Mouse (Mus musculus) neural tube, embryonic 14.5 days (tissue): Measurements from ENCODE around the gene Olfr1510. TPM values are rescaled to one million over a fixed set of nuclear protein-coding genes. Genes with fewer than 3 reads are reported as not detected.

Source experiments
- ATAC-seq: fragments of 200-750 bp; cut with Nextera tagmentation; 2 replicates; pipeline ENCODE4 v1.8.0; 2017; ENCODE audit warnings: low read depth, mild to moderate bottlenecking, moderate TSS enrichment, moderate library complexity
- H3K27ac ChIP-seq: fragments of 300-500 bp; sonication (generic); 2 replicates; pipeline ENCODE4 v1.5.1; 2014; ENCODE audit warnings: low read depth, mild to moderate bottlenecking, control low read depth, low read length, moderate library complexity, mixed read lengths
- H3K27me3 ChIP-seq: fragments of 300-500 bp; sonication (generic); 2 replicates; pipeline ENCODE4 v1.6.1; 2014; ENCODE audit warnings: low read length; ENCODE audit not compliant: control insufficient read depth, insufficient read depth
- H3K36me3 ChIP-seq: fragments of 300-500 bp; sonication (generic); 2 replicates; pipeline ENCODE4 v1.6.1; 2014; ENCODE audit warnings: low read length, mixed read lengths; ENCODE audit not compliant: control insufficient read depth, insufficient read depth
- H3K4me1 ChIP-seq: fragments of 300-500 bp; sonication (generic); 2 replicates; pipeline ENCODE4 v1.6.1; 2014; ENCODE audit warnings: low read length; ENCODE audit not compliant: control insufficient read depth, insufficient read depth
- H3K4me2 ChIP-seq: fragments of 300-500 bp; sonication (generic); 2 replicates; pipeline ENCODE4 v1.6.1; 2014; ENCODE audit warnings: mild to moderate bottlenecking, low read depth, low read length, control low read depth
- H3K4me3 ChIP-seq: fragments of 300-500 bp; sonication (generic); 2 replicates; pipeline ENCODE4 v1.5.1; 2014; ENCODE audit warnings: low read depth, low read length, control low read depth, mixed read lengths
- H3K9ac ChIP-seq: fragments of 300-500 bp; sonication (generic); replicated peaks from 2 replicates; pipeline ENCODE4 v1.6.1; 2014; ENCODE audit warnings: low read depth, mild to moderate bottlenecking, control low read depth, low read length, mixed read lengths
- H3K9me3 ChIP-seq: fragments of 300-500 bp; sonication (generic); 2 replicates; pipeline ENCODE4 v1.6.1; 2016; ENCODE audit warnings: low read length; ENCODE audit not compliant: control insufficient read depth
- WGBS: fragments of 180-500 bp; shearing (Covaris S2); extraction: QIAGEN DNeasy Blood & Tissue Kit; methylation state at CpG from one replicate; pipeline ENCODE4 v1.1.7; 2014; 5-methylcytosine and 5-hydroxymethylcytosine counted together
- polyA plus RNA-seq: library from polyadenylated mRNA; unstranded; fragments of >200 nt; fragmentation: Nextera tagmentation; extraction: Ambion mirVana; gene quantifications from 2 replicates; pipeline ENCODE4 v1.2.1, GENCODE M21; 2014

Olfr1510 gene
- polyA plus RNA-seq, 1 experiment from 2014 or later: not detected

- no peak overlapping the region for H3K4me2 ChIP-seq
- H3K4me3 ChIP-seq: no peak overlapping the region
- 96% methylated on average over 3 of the region's 3 CpGs for WGBS
- no peaks in the 10 kb centered on the region for H3K9me3 ChIP-seq
- H3K36me3 ChIP-seq: no peaks in the 10 kb centered on the region
- no peaks in the 10 kb centered on the region for H3K27me3 ChIP-seq
- no peak overlapping the region for H3K27ac ChIP-seq
- H3K4me1 ChIP-seq: no peaks in the 10 kb centered on the region
- H3K9ac ChIP-seq: no peak overlapping the region
- no peak for ATAC-seq
These were observed 45.4 kb downstream of the Olfr1510 start for GRCm38 (mm10) chr14:52368741-52369140.

Other genes starting within 250 kb of the Olfr1510 start
- 43.6 and 61.4 TPM in 2 replicates for gene Supt16, start 217.0 kb downstream of the Olfr1510 start, polyA plus RNA-seq
- 49.6 and 59.6 TPM in 2 replicates for gene Chd8, start 156.6 kb downstream of the Olfr1510 start, polyA plus RNA-seq
- gene Tox4, start 135.2 kb downstream of the Olfr1510 start, polyA plus RNA-seq: 49.0 and 69.3 TPM in 2 replicates
- 69.4 TPM in 2 replicates for gene Rab2b, start 134.8 kb downstream of the Olfr1510 start, polyA plus RNA-seq
- 41.1 and 42.5 TPM in 2 replicates for gene Mettl3, start 109.2 kb downstream of the Olfr1510 start, polyA plus RNA-seq
- 42.4 and 52.4 TPM in 2 replicates for gene Sall2, start 85.6 kb downstream of the Olfr1510 start, polyA plus RNA-seq
- gene Olfr1513, start 58.0 kb downstream of the Olfr1510 start, polyA plus RNA-seq: not detected in 2 replicates
- not detected in 2 replicates for gene Olfr1512, start 35.2 kb downstream of the Olfr1510 start, polyA plus RNA-seq
- 0.41 and 1.1 TPM in 2 replicates for gene Olfr1511, start 17.0 kb downstream of the Olfr1510 start, polyA plus RNA-seq
- gene Olfr1509, start 28.6 kb upstream of the Olfr1510 start, polyA plus RNA-seq: not detected in 2 replicates
- gene Olfr1508, start 53.1 kb upstream of the Olfr1510 start, polyA plus RNA-seq: 0.04 TPM in 1 of 2 replicates, not detected in the other
- gene Olfr1507, start 81.4 kb upstream of the Olfr1510 start, polyA plus RNA-seq: not detected in 2 replicates